Mouse (Mus musculus): ENCODE measurements around the gene Mthfd1.

The Mthfd1 gene

GRCm38 (mm10) chr12:76349680-76350220, 94.7 kb downstream of the Mthfd1 start:
- no peak for DNase-seq (ENCODE audit: low spot score in 2 of 2)

GRCm38 (mm10) chr12:76360868-76361267, 105.8 kb downstream of the Mthfd1 start:
- no peak for DNase-seq (ENCODE audit: low spot score in 2 of 2)

GRCm38 (mm10) chr12:76361405-76362302, 106.6 kb downstream of the Mthfd1 start:
- no peak for DNase-seq (ENCODE audit: low spot score in 2 of 2)

GRCm38 (mm10) chr12:76362303-76362676, 107.2 kb downstream of the Mthfd1 start:
- DNase-seq (ENCODE audit: low spot score in 2 of 2) = no peak

GRCm38 (mm10) chr12:76366276-76366675, 111.2 kb downstream of the Mthfd1 start:
- no peak for DNase-seq (ENCODE audit: low spot score in 2 of 2)

- no peak for DNase-seq (ENCODE audit: low spot score in 2 of 2)
Measured at GRCm38 (mm10) chr12:76367096-76367995, 112.2 kb downstream of the Mthfd1 start.

GRCm38 (mm10) chr12:76368201-76368789, 113.2 kb downstream of the Mthfd1 start:
- no peak for DNase-seq (ENCODE audit: low spot score in 2 of 2)

GRCm38 (mm10) chr12:76368790-76369205, 113.7 kb downstream of the Mthfd1 start:
- DNase-seq (ENCODE audit: low spot score in 2 of 2) = peak in 1 of 2 experiments; percentile 29

Measured in right cerebral cortex, adult 2 months (tissue).